In the genomic region with DNA sequence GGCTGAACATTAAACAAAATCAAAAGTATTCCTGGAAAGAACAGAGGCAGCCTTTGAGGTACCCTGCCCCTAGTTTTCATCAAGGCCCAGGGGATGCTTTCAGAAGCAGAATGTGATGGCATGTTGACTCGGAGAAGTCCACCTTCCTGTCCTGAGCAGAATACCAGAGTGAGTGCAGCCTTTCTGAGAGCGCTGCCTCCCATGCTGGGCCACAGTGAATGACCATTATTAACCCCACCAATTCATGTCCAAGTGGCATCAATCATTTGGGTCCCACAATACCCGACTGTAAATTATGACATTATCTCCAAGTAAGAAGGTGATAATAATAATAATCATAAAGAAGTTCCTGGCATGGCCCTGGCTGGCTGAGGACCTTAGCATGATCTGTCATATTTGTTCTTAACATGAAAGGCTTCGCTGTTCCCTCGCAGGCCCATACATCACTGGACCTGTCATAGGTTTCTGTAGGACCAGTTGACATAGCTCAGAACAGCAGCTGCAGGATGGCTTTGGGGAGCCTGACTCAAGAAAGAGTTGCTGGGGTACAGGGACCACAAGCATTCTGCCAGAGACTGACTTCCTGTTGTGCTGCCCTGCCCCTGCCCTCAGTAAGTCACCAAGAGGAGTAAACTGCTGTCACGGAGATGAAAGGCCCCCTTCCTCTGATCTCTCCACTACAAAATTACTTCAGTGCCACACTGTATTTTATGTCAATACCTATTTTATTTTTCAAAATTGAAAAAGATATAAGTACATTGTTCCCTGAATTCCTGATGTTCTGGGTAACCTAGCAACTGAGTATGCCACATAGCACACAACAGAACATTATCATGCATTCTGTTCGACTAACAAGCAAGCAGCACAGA, we compare ENCODE assay signal across 11 mouse cellular contexts.
DNase-seq lines count a peak whose midpoint lies in the region; ATAC-seq and TF ChIP-seq lines count a peak whose summit lies in the region.
"Had no signal": no experiment of that assay in that cellular context is flagged by ENCODE, and none has a peak within 500 bp of the region (broad histone marks: within the 10 kb centered on the region; RNA-seq: fewer than 3 reads in every experiment).

No protein-coding gene starts in this region.

- no peak overlapping the region for H3K4me2 ChIP-seq in lung, embryonic 14.5 days
- no peak overlapping the region for H3K4me2 ChIP-seq in midbrain, embryonic 16.5 days (ENCODE audit: low read length)
- no peak overlapping the region for H3K4me2 ChIP-seq in stomach, postnatal 0 days (replicated peaks; ENCODE audit: low read depth)
- H3K4me2 ChIP-seq: embryonic facial prominence, embryonic 13.5 days; liver, embryonic 12.5 days had no signal

- no peak for DNase-seq in lung, embryonic 14.5 days
- no peak for DNase-seq in lung, adult 18-20 months
- DNase-seq in hindbrain, embryonic 10.5 days (ENCODE audit: low spot score), result peak; percentile 44
- DNase-seq in gastrocnemius, postnatal 36 days, result no peak
- DNase-seq in stomach, postnatal 0 days (ENCODE audit: low spot score), result no peak
- DNase-seq in right cerebral cortex, postnatal 36 days (ENCODE audit: low spot score in 2 of 2), result no peak
- DNase-seq: gastrocnemius, postnatal 25 days had no signal

- no peak overlapping the region for H3K27ac ChIP-seq in lung, embryonic 14.5 days (ENCODE audit: low read depth)
- no peak overlapping the region for H3K27ac ChIP-seq in hindbrain, embryonic 10.5 days
- H3K27ac ChIP-seq in midbrain, embryonic 16.5 days (ENCODE audit: low read length), result peak overlapping the region; percentile 67
- no peak overlapping the region for H3K27ac ChIP-seq in stomach, postnatal 0 days (replicated peaks)
- H3K27ac ChIP-seq: embryonic facial prominence, embryonic 13.5 days; liver, embryonic 12.5 days had no signal

- TF ChIP-seq EP300 in stomach, postnatal 0 days (optimal IDR thresholded peaks at IDR 0.05), result no peak

- TF ChIP-seq CTCF in lung, embryonic 14.5 days (IDR thresholded peaks at IDR 0.05; ENCODE audit: low read depth), result no peak
- TF ChIP-seq CTCF in stomach, postnatal 0 days (IDR thresholded peaks at IDR 0.05; ENCODE audit: low read depth), result no peak

- peak; percentile 52; the same call in 1 of the 2 replicates for ATAC-seq in lung, embryonic 14.5 days (ENCODE audit: insufficient read depth)
- peak; percentile 92 for ATAC-seq in midbrain, embryonic 16.5 days
- no peak for ATAC-seq in stomach, postnatal 0 days (ENCODE audit: low FRiP score, low TSS enrichment)
- ATAC-seq: liver, embryonic 12.5 days had no signal

- intact Hi-C loops in gastrocnemius, postnatal 36 days (cut with DNase I), result no loop called here

- H3K27me3 ChIP-seq in lung, embryonic 14.5 days (ENCODE audit: insufficient read depth, low read length), result no peaks in the 10 kb centered on the region
- H3K27me3 ChIP-seq in hindbrain, embryonic 10.5 days (ENCODE audit: insufficient read depth, poor library complexity, severe bottlenecking), result no peaks in the 10 kb centered on the region
- no peaks in the 10 kb centered on the region for H3K27me3 ChIP-seq in midbrain, embryonic 16.5 days (ENCODE audit: control insufficient read depth, insufficient read depth, low read depth, low read length)
- H3K27me3 ChIP-seq in stomach, postnatal 0 days (ENCODE audit: control insufficient read depth, insufficient read depth, low read length), result no peaks in the 10 kb centered on the region
- H3K27me3 ChIP-seq: CH12.LX; embryonic facial prominence, embryonic 13.5 days; liver, embryonic 12.5 days had no signal

- no peaks in the 10 kb centered on the region for H3K36me3 ChIP-seq in lung, embryonic 14.5 days (ENCODE audit: insufficient read depth)
- H3K36me3 ChIP-seq in hindbrain, embryonic 10.5 days, result no peaks in the 10 kb centered on the region
- no peaks in the 10 kb centered on the region for H3K36me3 ChIP-seq in midbrain, embryonic 16.5 days (ENCODE audit: control insufficient read depth, insufficient read depth, low read length)
- no peaks in the 10 kb centered on the region for H3K36me3 ChIP-seq in stomach, postnatal 0 days (ENCODE audit: control insufficient read depth, insufficient read depth, low read length)
- H3K36me3 ChIP-seq: embryonic facial prominence, embryonic 13.5 days; liver, embryonic 12.5 days had no signal

- H3K9me3 ChIP-seq in lung, embryonic 14.5 days (ENCODE audit: low read depth, low read length), result no peaks in the 10 kb centered on the region
- no peaks in the 10 kb centered on the region for H3K9me3 ChIP-seq in hindbrain, embryonic 10.5 days
- H3K9me3 ChIP-seq in midbrain, embryonic 16.5 days (replicated peaks; ENCODE audit: control insufficient read depth, low read length, poor library complexity, severe bottlenecking), result no peaks in the 10 kb centered on the region
- H3K9me3 ChIP-seq in stomach, postnatal 0 days (ENCODE audit: control insufficient read depth, low read length), result no peaks in the 10 kb centered on the region
- H3K9me3 ChIP-seq: embryonic facial prominence, embryonic 13.5 days; liver, embryonic 12.5 days had no signal

- H3K9ac ChIP-seq in lung, embryonic 14.5 days, result no peak overlapping the region
- H3K9ac ChIP-seq in midbrain, embryonic 16.5 days (ENCODE audit: low read depth, low read length), result no peak overlapping the region
- no peak overlapping the region for H3K9ac ChIP-seq in stomach, postnatal 0 days (ENCODE audit: low read length)
- H3K9ac ChIP-seq: embryonic facial prominence, embryonic 13.5 days; liver, embryonic 12.5 days had no signal

- WGBS in lung, embryonic 14.5 days, result 36% methylated on average over 7 of the region's 7 CpGs
- WGBS in hindbrain, embryonic 10.5 days, result 42% methylated on average over 7 of the region's 7 CpGs
- 50% methylated on average over 7 of the region's 7 CpGs for WGBS in midbrain, embryonic 16.5 days
- 42% methylated on average over 7 of the region's 7 CpGs for WGBS in stomach, postnatal 0 days

- H3K4me1 ChIP-seq in lung, embryonic 14.5 days (ENCODE audit: insufficient read depth), result no peaks in the 10 kb centered on the region
- H3K4me1 ChIP-seq in hindbrain, embryonic 10.5 days (replicated peaks), result peaks cover 32% of the 10 kb centered on the region
- H3K4me1 ChIP-seq in midbrain, embryonic 16.5 days (ENCODE audit: control insufficient read depth, insufficient read depth, low read length), result peaks cover 16% of the 10 kb centered on the region
- H3K4me1 ChIP-seq in stomach, postnatal 0 days (replicated peaks; ENCODE audit: control insufficient read depth, insufficient read depth), result no peaks in the 10 kb centered on the region
- H3K4me1 ChIP-seq: embryonic facial prominence, embryonic 13.5 days; liver, embryonic 12.5 days had no signal

- no peak overlapping the region for H3K4me3 ChIP-seq in lung, embryonic 14.5 days (ENCODE audit: low read depth, low read length)
- no peak overlapping the region for H3K4me3 ChIP-seq in hindbrain, embryonic 10.5 days
- no peak overlapping the region for H3K4me3 ChIP-seq in midbrain, embryonic 16.5 days (ENCODE audit: low read depth, low read length)
- H3K4me3 ChIP-seq in stomach, postnatal 0 days (ENCODE audit: low read depth, low read length), result no peak overlapping the region
- H3K4me3 ChIP-seq: embryonic facial prominence, embryonic 13.5 days; liver, embryonic 12.5 days had no signal
